Mouse (Mus musculus): ENCODE measurements around the gene Cdk14.

GRCm38 (mm10) chr5:5185521-5185920 lies 234.6 kb downstream of the Cdk14 start:
- TF ChIP-seq CTCF (IDR thresholded peaks at IDR 0.05; ENCODE audit: control insufficient read depth, insufficient read depth, insufficient replicate concordance, low read depth, low read length), result no peak
- no peak for TF ChIP-seq POLR2A (IDR thresholded peaks at IDR 0.05; ENCODE audit: control insufficient read depth, low read depth, low read length)

All from testis, adult 2 months (tissue).